Mouse (Mus musculus): ENCODE measurements around the gene Fignl2. TPM values are rescaled to one million over a fixed set of nuclear protein-coding genes. Genes with fewer than 3 reads are reported as not detected.

The Fignl2 gene
- total RNA-seq, 2 experiments from 2014 or later: 1.0 to 1.1 TPM

- intact Hi-C loops (cut with DNase I): no loop called here
- DNase-seq (ENCODE audit: extremely low spot score in 1 of 2, low spot score in 2 of 2): no peak
These were observed 4.3 kb downstream of the Fignl2 start for GRCm38 (mm10) chr15:101074067-101074466.

GRCm38 (mm10) chr15:101072736-101073135 is 5.6 kb downstream of the Fignl2 start:
- DNase-seq (ENCODE audit: extremely low spot score in 1 of 2, low spot score in 2 of 2): no peak
- intact Hi-C loops (cut with DNase I): no loop called here

GRCm38 (mm10) chr15:101070762-101071161 is 7.6 kb downstream of the Fignl2 start:
- intact Hi-C loops (cut with DNase I): no loop called here
- no peak for DNase-seq (ENCODE audit: extremely low spot score in 1 of 2, low spot score in 2 of 2)

- DNase-seq (ENCODE audit: extremely low spot score in 1 of 2, low spot score in 2 of 2): no peak
- intact Hi-C loops (cut with DNase I): loop anchor here (10.0 kb wide), 1 partner anchor 125 kb away; no protein-coding TSS in a partner anchor
These were observed 8.7 kb downstream of the Fignl2 start for GRCm38 (mm10) chr15:101069641-101070190.

GRCm38 (mm10) chr15:101068671-101069070 is 9.7 kb downstream of the Fignl2 start:
- DNase-seq (ENCODE audit: extremely low spot score in 1 of 2, low spot score in 2 of 2): no peak
- intact Hi-C loops (cut with DNase I): loop anchor here (10.0 kb wide), 1 partner anchor 126 kb away; no protein-coding TSS in a partner anchor

- no peak for DNase-seq (ENCODE audit: extremely low spot score in 1 of 2, low spot score in 2 of 2)
- intact Hi-C loops (cut with DNase I): loop anchor here (10.0 kb wide), 1 partner anchor 127 kb away; no protein-coding TSS in a partner anchor
These were observed 10.3 kb downstream of the Fignl2 start for GRCm38 (mm10) chr15:101068029-101068428.

GRCm38 (mm10) chr15:101066920-101067696 is 11.3 kb downstream of the Fignl2 start:
- no peak for DNase-seq (ENCODE audit: extremely low spot score in 1 of 2, low spot score in 2 of 2)
- intact Hi-C loops (cut with DNase I): loop anchor here (10.0 kb wide), 1 partner anchor 128 kb away; no protein-coding TSS in a partner anchor

GRCm38 (mm10) chr15:101066364-101066847 is 12.0 kb downstream of the Fignl2 start:
- no peak for DNase-seq (ENCODE audit: extremely low spot score in 1 of 2, low spot score in 2 of 2)
- intact Hi-C loops (cut with DNase I): loop anchor here (10.0 kb wide), 1 partner anchor 128 kb away; no protein-coding TSS in a partner anchor

GRCm38 (mm10) chr15:101065069-101065468 is 13.3 kb downstream of the Fignl2 start:
- intact Hi-C loops (cut with DNase I): loop anchor here (10.0 kb wide), 1 partner anchor 130 kb away; no protein-coding TSS in a partner anchor
- DNase-seq (ENCODE audit: extremely low spot score in 1 of 2, low spot score in 2 of 2): no peak

GRCm38 (mm10) chr15:101060280-101060852 is 18.0 kb downstream of the Fignl2 start:
- no peak for DNase-seq (ENCODE audit: extremely low spot score in 1 of 2, low spot score in 2 of 2)
- intact Hi-C loops (cut with DNase I): loop anchor here (10.0 kb wide), 1 partner anchor 134 kb away; no protein-coding TSS in a partner anchor

GRCm38 (mm10) chr15:101059570-101060279 is 18.6 kb downstream of the Fignl2 start:
- intact Hi-C loops (cut with DNase I): loop anchor here (10.0 kb wide), 1 partner anchor 135 kb away; no protein-coding TSS in a partner anchor
- DNase-seq (ENCODE audit: extremely low spot score in 1 of 2, low spot score in 2 of 2): no peak

- DNase-seq (ENCODE audit: extremely low spot score in 1 of 2, low spot score in 2 of 2): peak; percentile 48 to 70
- intact Hi-C loops (cut with DNase I): no loop called here
These were observed 22.1 kb downstream of the Fignl2 start for GRCm38 (mm10) chr15:101056225-101056624.

- DNase-seq (ENCODE audit: extremely low spot score in 1 of 2, low spot score in 2 of 2): no peak
- intact Hi-C loops (cut with DNase I): no loop called here
These were observed 23.8 kb downstream of the Fignl2 start for GRCm38 (mm10) chr15:101054541-101054940.

GRCm38 (mm10) chr15:101053832-101054459 is 24.4 kb downstream of the Fignl2 start:
- no peak for DNase-seq (ENCODE audit: extremely low spot score in 1 of 2, low spot score in 2 of 2)
- intact Hi-C loops (cut with DNase I): no loop called here

- peak in 1 of 2 experiments; percentile 54 for DNase-seq (ENCODE audit: extremely low spot score in 1 of 2, low spot score in 2 of 2)
- intact Hi-C loops (cut with DNase I): no loop called here
These were observed 25.5 kb downstream of the Fignl2 start for GRCm38 (mm10) chr15:101052560-101053501.

GRCm38 (mm10) chr15:101051869-101052268 is 26.5 kb downstream of the Fignl2 start:
- no peak for DNase-seq (ENCODE audit: extremely low spot score in 1 of 2, low spot score in 2 of 2)
- intact Hi-C loops (cut with DNase I): no loop called here

GRCm38 (mm10) chr15:101048338-101048896 is 29.9 kb downstream of the Fignl2 start:
- DNase-seq (ENCODE audit: extremely low spot score in 1 of 2, low spot score in 2 of 2): no peak
- intact Hi-C loops (cut with DNase I): no loop called here
